In genomic region chr7:67986277-67986676, GRCm38 (mm10) we compare ENCODE assay signal across 21 mouse cellular contexts. TPM values are rescaled to one million over a fixed set of nuclear protein-coding genes. Genes with fewer than 3 reads are reported as not detected.
A peak's percentile ranks its signal among the peaks of the same experiment; 100 is the strongest.
DNase-seq lines count a peak whose midpoint lies in the region; ATAC-seq and TF ChIP-seq lines count a peak whose summit lies in the region.
"Had no signal": no experiment of that assay in that cellular context is flagged by ENCODE, and none has a peak within 500 bp of the region (broad histone marks: within the 10 kb centered on the region; RNA-seq: fewer than 3 reads in every experiment).

No protein-coding gene starts in this region.

- no peaks in the 10 kb centered on the region for H3K4me1 ChIP-seq in forebrain, postnatal 0 days (ENCODE audit: insufficient read depth)
- peaks cover 44% of the 10 kb centered on the region for H3K4me1 ChIP-seq in forebrain, embryonic 10.5 days
- H3K4me1 ChIP-seq in limb, embryonic 12.5 days (replicated peaks): peaks cover 47% of the 10 kb centered on the region
- H3K4me1 ChIP-seq in limb, embryonic 10.5 days: peaks cover 44% of the 10 kb centered on the region
- H3K4me1 ChIP-seq in MEL (ENCODE audit: control insufficient read depth in 1 of 2, insufficient read depth in 2 of 2, low read length in 2 of 2): peaks cover 27 to 34% of the 10 kb centered on the region in 2 experiments
- peaks cover 18% of the 10 kb centered on the region; the same call in 1 of the 2 replicates for H3K4me1 ChIP-seq in midbrain, embryonic 16.5 days (ENCODE audit: control insufficient read depth, insufficient read depth, low read length)

- WGBS in forebrain, postnatal 0 days: 73% methylated on average over 10 of the region's 10 CpGs
- WGBS in forebrain, embryonic 10.5 days: 80% methylated on average over 10 of the region's 10 CpGs
- 79% methylated on average over 10 of the region's 10 CpGs for WGBS in limb, embryonic 12.5 days
- WGBS in limb, embryonic 10.5 days: 84% methylated on average over 10 of the region's 10 CpGs
- WGBS in midbrain, embryonic 16.5 days: 57% methylated on average over 10 of the region's 10 CpGs

- no peak for TF ChIP-seq RAD21 in MEL (IDR thresholded peaks at IDR 0.05; ENCODE audit: low read depth, low read length)

- peak; percentile 74 for ATAC-seq in forebrain, postnatal 0 days
- ATAC-seq in limb, embryonic 12.5 days (ENCODE audit: insufficient number of reproducible peaks, insufficient read depth, low FRiP score, low TSS enrichment, low read depth): no peak
- ATAC-seq in midbrain, embryonic 16.5 days: 0 out of 2 replicates have a peak, but pooled peaks have one; percentile 37
- ATAC-seq: intestine, postnatal 0 days had no signal

- no peak overlapping the region for H3K9ac ChIP-seq in forebrain, postnatal 0 days
- H3K9ac ChIP-seq in limb, embryonic 12.5 days (replicated peaks): no peak overlapping the region
- no peak overlapping the region for H3K9ac ChIP-seq in MEL (ENCODE audit: control insufficient read depth, low read depth, low read length, poor library complexity, severe bottlenecking)
- no peak overlapping the region for H3K9ac ChIP-seq in midbrain, embryonic 16.5 days (ENCODE audit: low read depth, low read length)
- H3K9ac ChIP-seq: embryonic facial prominence, embryonic 12.5 days; forebrain, embryonic 12.5 days; liver, embryonic 12.5 days had no signal

- no peak overlapping the region for H3K27ac ChIP-seq in forebrain, postnatal 0 days (ENCODE audit: low read depth, low read length)
- H3K27ac ChIP-seq in forebrain, embryonic 10.5 days: no peak overlapping the region
- H3K27ac ChIP-seq in limb, embryonic 12.5 days: peak overlapping the region; percentile 41
- H3K27ac ChIP-seq in limb, embryonic 10.5 days: no peak overlapping the region
- peak overlapping the region; percentile 90; the same call in 1 of the 2 replicates for H3K27ac ChIP-seq in MEL (ENCODE audit: control insufficient read depth, low read depth, low read length)
- H3K27ac ChIP-seq in midbrain, embryonic 16.5 days (ENCODE audit: low read length): no peak overlapping the region
- H3K27ac ChIP-seq: embryonic facial prominence, embryonic 12.5 days; forebrain, embryonic 12.5 days; stomach, postnatal 0 days had no signal

- H3K36me3 ChIP-seq in forebrain, postnatal 0 days (ENCODE audit: insufficient read depth): no peaks in the 10 kb centered on the region
- peaks cover 12% of the 10 kb centered on the region for H3K36me3 ChIP-seq in forebrain, embryonic 10.5 days (replicated peaks)
- peaks cover 14% of the 10 kb centered on the region; the same call in 1 of the 2 replicates for H3K36me3 ChIP-seq in limb, embryonic 12.5 days
- H3K36me3 ChIP-seq in limb, embryonic 10.5 days: peaks cover 16% of the 10 kb centered on the region
- peaks cover 0 to 39% of the 10 kb centered on the region in 2 experiments; a peak in 2 of 4 replicates for H3K36me3 ChIP-seq in MEL (ENCODE audit: control insufficient read depth in 1 of 2, insufficient read depth in 2 of 2, low read length in 2 of 2)
- H3K36me3 ChIP-seq in midbrain, embryonic 16.5 days (ENCODE audit: control insufficient read depth, insufficient read depth, low read length): no peaks in the 10 kb centered on the region
- H3K36me3 ChIP-seq: forebrain, embryonic 12.5 days had no signal

- no peak for TF ChIP-seq CTCF in forebrain, postnatal 0 days (IDR thresholded peaks at IDR 0.05; ENCODE audit: low read depth)
- TF ChIP-seq CTCF in MEL (IDR thresholded peaks at IDR 0.05 in 2 of 3, conservative IDR thresholded peaks at IDR 0.05 in 1 of 3; ENCODE audit: control insufficient read depth in 1 of 3, insufficient read depth in 1 of 3, low read depth in 2 of 3, low read length in 3 of 3, poor library complexity in 1 of 3, severe bottlenecking in 1 of 3): no peak

- TF ChIP-seq POLR2A in MEL (IDR thresholded peaks at IDR 0.05; ENCODE audit: control insufficient read depth in 1 of 2, insufficient read depth in 1 of 2, low read depth in 1 of 2, low read length in 2 of 2, poor library complexity in 1 of 2): no peak

- no peak overlapping the region for H3K4me2 ChIP-seq in forebrain, postnatal 0 days (ENCODE audit: low read depth)
- H3K4me2 ChIP-seq in limb, embryonic 12.5 days: no peak overlapping the region
- no peak overlapping the region for H3K4me2 ChIP-seq in midbrain, embryonic 16.5 days (ENCODE audit: low read length)
- H3K4me2 ChIP-seq: embryonic facial prominence, embryonic 12.5 days; forebrain, embryonic 12.5 days had no signal

- DNase-seq in forebrain, postnatal 0 days: no peak
- DNase-seq in forebrain, embryonic 10.5 days (ENCODE audit: extremely low spot score, low spot score): no peak
- no peak for DNase-seq in limb, embryonic 10.5 days (ENCODE audit: low spot score)
- DNase-seq in MEL (ENCODE audit: low read depth, low spot score): no peak
- DNase-seq in adrenal gland, postnatal 10 days: no peak
- no peak for DNase-seq in urinary bladder, adult 2 months (ENCODE audit: low spot score)
- DNase-seq: adrenal gland, postnatal 14 days; cerebellum, adult 2 months; cerebellum, postnatal 25 days; gastrocnemius, postnatal 36 days; lung, adult 18-20 months; lung, postnatal 14 days; thymus, adult 2 months; thymus, postnatal 4 days had no signal

- peaks cover 17% of the 10 kb centered on the region for H3K79me2 ChIP-seq in MEL (ENCODE audit: control insufficient read depth, insufficient read depth, low read length, poor library complexity)

- no peak overlapping the region for H3K4me3 ChIP-seq in forebrain, postnatal 0 days (ENCODE audit: low read depth, low read length)
- H3K4me3 ChIP-seq in forebrain, embryonic 10.5 days: no peak overlapping the region
- H3K4me3 ChIP-seq in limb, embryonic 12.5 days (replicated peaks): no peak overlapping the region
- no peak overlapping the region for H3K4me3 ChIP-seq in limb, embryonic 10.5 days
- H3K4me3 ChIP-seq in MEL (ENCODE audit: control insufficient read depth in 1 of 2, insufficient read depth in 1 of 2, low read depth in 2 of 2, low read length in 2 of 2): no peak overlapping the region
- no peak overlapping the region for H3K4me3 ChIP-seq in midbrain, embryonic 16.5 days (ENCODE audit: low read depth, low read length)
- H3K4me3 ChIP-seq: embryonic facial prominence, embryonic 12.5 days; forebrain, embryonic 12.5 days; liver, embryonic 12.5 days had no signal

- TF ChIP-seq EP300 in MEL (IDR thresholded peaks at IDR 0.05; ENCODE audit: low read depth in 1 of 2, low read length in 2 of 2): no peak

- H3K9me3 ChIP-seq in forebrain, postnatal 0 days (ENCODE audit: low read length): no peaks in the 10 kb centered on the region
- H3K9me3 ChIP-seq in forebrain, embryonic 10.5 days: no peaks in the 10 kb centered on the region
- H3K9me3 ChIP-seq in limb, embryonic 12.5 days: no peaks in the 10 kb centered on the region
- no peaks in the 10 kb centered on the region for H3K9me3 ChIP-seq in limb, embryonic 10.5 days (replicated peaks)
- no peaks in the 10 kb centered on the region for H3K9me3 ChIP-seq in MEL (replicated peaks; ENCODE audit: insufficient read depth, low read length)
- H3K9me3 ChIP-seq in midbrain, embryonic 16.5 days (replicated peaks; ENCODE audit: control insufficient read depth, low read length, poor library complexity, severe bottlenecking): no peaks in the 10 kb centered on the region; the same call in 1 of the 2 replicates
- H3K9me3 ChIP-seq: embryonic facial prominence, embryonic 12.5 days; forebrain, embryonic 12.5 days; liver, embryonic 12.5 days had no signal

- no peaks in the 10 kb centered on the region for H3K27me3 ChIP-seq in forebrain, postnatal 0 days (ENCODE audit: insufficient read depth, low read length)
- H3K27me3 ChIP-seq in forebrain, embryonic 10.5 days (ENCODE audit: poor library complexity, severe bottlenecking): no peaks in the 10 kb centered on the region
- H3K27me3 ChIP-seq in limb, embryonic 12.5 days: no peaks in the 10 kb centered on the region
- H3K27me3 ChIP-seq in limb, embryonic 10.5 days (ENCODE audit: low read depth, poor library complexity, severe bottlenecking): no peaks in the 10 kb centered on the region
- H3K27me3 ChIP-seq in MEL (ENCODE audit: control insufficient read depth in 1 of 2, insufficient read depth in 2 of 2, low read length in 2 of 2): no peaks in the 10 kb centered on the region
- no peaks in the 10 kb centered on the region for H3K27me3 ChIP-seq in midbrain, embryonic 16.5 days (ENCODE audit: control insufficient read depth, insufficient read depth, low read depth, low read length)
- H3K27me3 ChIP-seq: embryonic facial prominence, embryonic 12.5 days; forebrain, embryonic 12.5 days; liver, embryonic 12.5 days had no signal

TF ChIP-seq in MEL, 35 proteins besides CTCF, POLR2A, EP300 and RAD21:
- TF ChIP-seq BHLHE40 (IDR thresholded peaks at IDR 0.05; ENCODE audit: borderline replicate concordance, low read depth, low read length) (no peak), POLR2AphosphoS5 (IDR thresholded peaks at IDR 0.05; ENCODE audit: borderline replicate concordance, low read depth, low read length) (no peak), MAFK (IDR thresholded peaks at IDR 0.05; ENCODE audit: borderline replicate concordance, low read depth, low read length) (no peak), TAL1 (IDR thresholded peaks at IDR 0.05; ENCODE audit: low read length) (no peak), POLR2AphosphoS2 (IDR thresholded peaks at IDR 0.05; ENCODE audit: low read length) (no peak), GATA1 (IDR thresholded peaks at IDR 0.05; ENCODE audit: low read depth, low read length) (no peak), ELF1 (IDR thresholded peaks at IDR 0.05; ENCODE audit: low read depth, low read length) (no peak), GABPA (IDR thresholded peaks at IDR 0.05; ENCODE audit: low read depth, low read length) (no peak)

RNA-seq across cellular contexts. Expression of gene Igf1r, which starts 33.6 kb away (rescaled TPM):
- total RNA-seq in forebrain, postnatal 0 days (2014; rRNA removed): 31.6 and 37.8 TPM in 2 replicates
- polyA plus RNA-seq in forebrain, postnatal 0 days (2015; fragmentation: Nextera tagmentation; extraction: Ambion mirVana): 8.1 and 12.8 TPM in 2 replicates
- polyA plus RNA-seq in forebrain, embryonic 10.5 days (2016; fragmentation: Nextera tagmentation; extraction: Ambion mirVana): 18.8 and 20.8 TPM in 2 replicates
- polyA plus RNA-seq in limb, embryonic 12.5 days (2016; fragmentation: Nextera tagmentation; extraction: Ambion mirVana): 45.2 and 47.2 TPM in 2 replicates
- 21.8 and 27.9 TPM in 2 replicates for polyA plus RNA-seq in limb, embryonic 10.5 days (2016; fragmentation: Nextera tagmentation; extraction: Ambion mirVana)
- total RNA-seq in MEL (2012; rRNA removed): 11.9 and 13.8 TPM in 2 replicates
- polyA plus RNA-seq in MEL (2012; ENCODE audit: insufficient read depth in 1 of 2, insufficient read length in 2 of 2, low read depth in 1 of 2, low replicate concordance in 2 of 2, missing spikeins in 1 of 2): 10 to 100 TPM in 1 of 2 experiments, not detected in 1; 11.8 TPM
- 21.5 and 23.3 TPM in 2 replicates for polyA plus RNA-seq in midbrain, embryonic 16.5 days (2015; fragmentation: Nextera tagmentation; extraction: Ambion mirVana)
- total RNA-seq in adrenal gland, postnatal 10 days (2021): 10 to 100 TPM; 49.2 to 53.4 TPM
- 20.1 and 25.4 TPM in 2 replicates for polyA plus RNA-seq in urinary bladder, adult 2 months (2012; rRNA removed)

Comparison
In these comparisons a context has a peak if more than half of its experiments do, and no peak if none do; other contexts are left out.
1. H3K27ac ChIP-seq: peak in limb, embryonic 12.5 days (single experiment) and MEL (single experiment); none in forebrain, postnatal 0 days (single experiment), forebrain, embryonic 10.5 days (single experiment), limb, embryonic 10.5 days (single experiment) and midbrain, embryonic 16.5 days (single experiment).